Mouse (Mus musculus): ENCODE measurements at regions not wholly inside any gene's neighbourhood (a gene's known extent, or its start where the extent isn't known, plus 50 kb on each side); places are given as distances from the start of the nearest gene placed in this dataset.
A peak's percentile ranks its signal among the peaks of the same experiment; 100 is the strongest.

DNA sequence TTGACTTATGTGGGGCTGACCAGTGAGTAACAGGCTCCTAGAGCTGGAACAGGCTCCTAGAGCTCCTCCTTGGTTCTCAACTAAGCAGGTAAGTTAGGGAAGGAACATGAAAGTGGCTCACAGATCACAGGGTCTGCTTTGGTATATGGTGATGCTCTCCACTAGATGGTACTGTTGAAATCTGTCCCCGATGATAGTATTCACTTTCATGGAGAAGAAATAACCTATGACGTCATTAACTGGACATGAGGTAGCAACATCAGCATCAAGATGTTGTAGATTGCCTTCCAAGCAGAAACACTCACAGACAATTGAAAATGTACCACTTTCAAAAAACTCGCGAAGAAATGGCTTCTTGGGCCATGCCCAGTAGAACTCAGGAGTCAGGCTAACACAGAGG, 195.3 kb upstream of the Atp5g3 start:
- no peak for DNase-seq (ENCODE audit: extremely low spot score, low spot score)

DNA sequence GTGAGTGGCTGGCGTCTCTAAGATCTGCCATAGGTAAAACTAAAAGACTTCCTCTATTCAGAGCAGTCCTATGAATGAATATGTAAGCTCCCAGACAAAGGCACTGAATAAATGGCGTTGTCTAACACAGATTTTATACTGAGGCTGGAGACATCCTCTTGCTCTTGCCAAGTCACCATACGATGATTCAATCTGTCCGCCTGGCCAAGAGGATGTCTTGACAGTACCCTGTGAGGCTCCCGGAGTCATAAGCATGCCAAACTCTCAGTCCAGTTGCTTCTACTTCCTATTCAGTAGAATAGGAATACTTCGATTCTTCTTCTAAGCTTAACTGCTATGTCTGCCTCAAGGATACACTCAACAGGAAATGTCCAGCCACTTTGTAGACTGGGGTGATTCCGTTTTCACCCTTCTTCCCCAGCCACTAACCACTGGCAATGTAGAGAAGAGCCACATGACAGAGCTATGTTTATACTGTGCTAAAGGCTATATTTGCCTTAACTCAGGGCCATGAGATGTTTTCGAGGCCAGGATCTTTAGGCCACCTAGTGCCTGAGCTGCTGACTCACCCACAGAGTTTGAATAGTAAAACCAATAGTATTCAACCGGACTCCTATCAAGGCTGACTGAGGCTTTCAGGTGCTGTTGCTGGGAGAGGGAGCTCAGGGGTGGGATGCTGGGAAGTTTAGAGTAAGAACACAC, 188.7 kb upstream of the Atp5g3 start:
- no peak for DNase-seq (ENCODE audit: extremely low spot score, low spot score)

- DNase-seq (ENCODE audit: extremely low spot score, low spot score), result no peak
Measured at GRCm38 (mm10) chr2:74096809-74097208, 185.7 kb upstream of the Atp5g3 start.

- DNase-seq (ENCODE audit: extremely low spot score, low spot score), result no peak
Measured at GRCm38 (mm10) chr2:74093494-74093893, 182.4 kb upstream of the Atp5g3 start.

DNA sequence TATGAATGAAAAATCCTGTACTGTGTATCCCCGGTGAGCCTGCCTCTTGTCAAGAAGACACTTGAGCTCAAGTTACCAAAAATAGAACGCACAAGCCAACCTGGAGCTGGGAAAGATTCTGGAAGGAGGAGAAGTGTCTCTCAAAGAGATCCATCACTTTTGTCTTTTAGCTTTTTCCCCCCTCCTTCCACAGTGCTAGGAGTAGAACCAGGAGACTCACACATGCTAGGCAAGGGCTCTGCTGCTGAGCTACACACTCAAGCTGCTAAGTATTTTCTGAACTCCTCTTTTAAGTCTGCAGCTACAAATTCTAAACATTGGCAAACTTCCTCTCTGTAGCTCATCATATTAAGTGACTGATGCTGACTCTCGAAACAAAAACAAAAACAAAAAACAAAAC, 176.2 kb upstream of the Atp5g3 start:
- no peak for DNase-seq (ENCODE audit: extremely low spot score, low spot score)

DNA sequence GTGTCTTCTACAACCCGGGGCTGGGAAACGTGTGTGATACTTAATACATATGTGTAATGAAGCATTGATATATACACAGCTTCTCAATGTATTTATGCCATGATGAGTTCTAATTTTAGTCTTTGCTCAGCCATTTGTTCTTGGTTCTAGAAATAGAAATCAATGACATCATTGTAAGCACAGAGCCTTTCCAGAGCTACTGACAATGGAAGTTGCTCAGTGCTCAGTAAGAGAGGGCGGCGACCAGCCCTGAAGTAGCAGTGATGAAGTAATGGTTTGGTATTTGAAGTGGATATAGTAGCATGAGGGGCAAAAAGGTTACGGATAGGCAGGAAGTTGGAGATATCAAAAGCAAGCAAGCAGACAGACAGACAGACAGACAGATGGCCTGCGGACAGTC, 173.8 kb upstream of the Atp5g3 start:
- no peak for DNase-seq (ENCODE audit: extremely low spot score, low spot score)

DNA sequence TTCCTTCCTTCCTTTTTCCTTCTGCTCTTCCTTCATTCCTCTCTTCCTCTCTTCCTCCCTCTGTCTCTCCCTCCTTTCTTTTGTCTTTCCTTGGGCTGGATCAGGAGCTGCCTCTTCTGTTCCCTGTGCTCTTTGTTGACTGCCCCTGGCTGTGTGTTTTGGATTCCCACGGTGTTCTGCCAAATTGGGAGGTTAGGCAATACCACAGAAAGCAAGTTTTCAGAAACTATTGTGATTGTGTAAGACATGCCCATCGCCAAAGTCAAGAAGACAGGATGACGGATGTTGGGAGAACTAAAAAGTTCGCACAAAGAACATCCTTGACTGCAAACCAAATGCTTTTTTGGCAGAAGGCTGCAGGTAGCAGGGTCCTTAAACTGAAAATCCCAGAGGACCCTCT, 165.6 kb upstream of the Atp5g3 start:
- DNase-seq (ENCODE audit: extremely low spot score, low spot score), result no peak

GRCm38 (mm10) chr2:74075566-74075965, 164.4 kb upstream of the Atp5g3 start:
- no peak for DNase-seq (ENCODE audit: extremely low spot score, low spot score)

DNA sequence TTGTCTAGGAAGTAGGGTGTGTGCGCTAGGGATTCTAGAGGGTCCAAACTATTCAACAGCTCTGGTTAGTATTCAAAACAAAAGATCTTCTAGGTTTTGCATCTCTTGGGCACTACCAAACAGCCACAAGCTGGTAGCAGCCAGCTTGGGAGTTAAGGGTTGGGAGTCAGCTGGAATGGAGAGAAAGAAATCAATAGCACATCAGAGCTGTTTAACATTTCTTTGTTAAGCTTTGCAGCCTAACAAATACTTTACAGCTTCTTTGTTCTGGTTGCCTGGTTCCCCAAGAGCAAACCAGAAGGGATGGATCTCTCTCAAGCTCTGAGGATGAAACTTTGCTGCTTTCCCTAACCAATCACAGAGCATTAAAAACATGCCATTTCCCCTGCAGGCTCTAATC, 162.3 kb upstream of the Atp5g3 start:
- DNase-seq (ENCODE audit: extremely low spot score, low spot score), result no peak

GRCm38 (mm10) chr2:74066652-74067051, 155.5 kb upstream of the Atp5g3 start:
- peak; percentile 59 for DNase-seq (ENCODE audit: extremely low spot score, low spot score)

- DNase-seq (ENCODE audit: extremely low spot score, low spot score), result no peak
Measured at GRCm38 (mm10) chr2:74064369-74064768, 153.2 kb upstream of the Atp5g3 start.

- no peak for DNase-seq (ENCODE audit: extremely low spot score, low spot score)
Measured at GRCm38 (mm10) chr2:74063777-74064176, 152.7 kb upstream of the Atp5g3 start.

DNA sequence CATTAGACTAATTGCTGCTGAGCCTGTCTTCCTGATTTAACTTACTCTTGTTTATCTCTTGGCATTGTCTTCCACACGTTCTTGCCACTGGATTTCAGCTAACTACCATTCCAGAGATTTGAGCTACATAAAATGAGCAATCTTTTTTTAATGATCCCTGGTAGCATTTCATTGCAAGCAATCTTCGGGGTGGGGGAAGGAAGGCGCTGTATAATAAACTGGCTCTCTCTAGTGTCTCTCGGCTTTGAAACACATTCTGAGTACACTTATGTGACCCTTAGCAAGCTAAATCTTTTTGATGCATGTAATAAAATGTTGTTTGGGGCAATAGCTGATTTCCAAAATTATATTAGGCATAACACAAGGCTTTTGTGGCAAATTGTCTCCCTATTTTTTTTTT, 152.2 kb upstream of the Atp5g3 start:
- no peak for DNase-seq (ENCODE audit: extremely low spot score, low spot score)

DNA sequence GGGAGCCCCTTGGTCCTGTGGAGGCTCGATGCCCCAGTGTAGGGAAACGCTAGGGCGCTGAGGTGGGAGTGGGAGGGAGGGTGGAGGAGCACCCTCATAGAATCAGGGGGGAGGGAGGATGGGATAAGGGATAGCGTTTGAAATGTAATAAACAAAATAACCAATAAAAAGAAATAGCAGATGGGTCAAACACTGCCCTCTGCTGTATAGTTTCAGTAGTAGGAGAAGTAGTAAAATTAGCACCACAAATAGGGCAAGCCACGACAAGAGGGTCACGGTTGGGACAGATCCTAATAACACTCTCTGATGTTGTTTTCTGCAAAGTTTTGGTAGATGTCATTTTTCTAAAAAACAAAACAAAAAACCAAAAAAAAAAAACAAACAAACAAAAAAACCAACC, 131.3 kb upstream of the Atp5g3 start:
- DNase-seq (ENCODE audit: extremely low spot score, low spot score), result no peak

DNA sequence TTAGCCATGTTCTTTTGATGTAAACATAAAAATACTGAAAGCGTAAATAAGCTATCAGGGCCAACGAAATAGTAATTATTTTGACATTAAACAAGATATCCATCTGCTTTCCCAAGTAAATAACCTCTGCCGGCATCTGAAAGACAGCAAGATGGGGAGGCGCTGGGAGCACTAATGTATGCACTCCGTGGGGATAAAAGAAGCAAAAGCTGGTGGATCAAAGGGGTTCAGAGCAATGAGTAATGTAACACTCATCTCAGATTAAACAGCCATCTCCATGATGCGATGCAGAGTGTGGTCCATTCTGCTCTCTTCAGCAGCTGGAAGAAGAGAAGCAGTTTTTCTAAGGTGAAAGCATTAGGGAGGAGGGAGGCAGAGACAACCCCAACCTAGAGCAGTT, 128.5 kb upstream of the Atp5g3 start:
- no peak for DNase-seq (ENCODE audit: extremely low spot score, low spot score)

- no peak for DNase-seq (ENCODE audit: extremely low spot score, low spot score)
Measured at GRCm38 (mm10) chr2:74036043-74036442, 124.9 kb upstream of the Atp5g3 start.

DNA sequence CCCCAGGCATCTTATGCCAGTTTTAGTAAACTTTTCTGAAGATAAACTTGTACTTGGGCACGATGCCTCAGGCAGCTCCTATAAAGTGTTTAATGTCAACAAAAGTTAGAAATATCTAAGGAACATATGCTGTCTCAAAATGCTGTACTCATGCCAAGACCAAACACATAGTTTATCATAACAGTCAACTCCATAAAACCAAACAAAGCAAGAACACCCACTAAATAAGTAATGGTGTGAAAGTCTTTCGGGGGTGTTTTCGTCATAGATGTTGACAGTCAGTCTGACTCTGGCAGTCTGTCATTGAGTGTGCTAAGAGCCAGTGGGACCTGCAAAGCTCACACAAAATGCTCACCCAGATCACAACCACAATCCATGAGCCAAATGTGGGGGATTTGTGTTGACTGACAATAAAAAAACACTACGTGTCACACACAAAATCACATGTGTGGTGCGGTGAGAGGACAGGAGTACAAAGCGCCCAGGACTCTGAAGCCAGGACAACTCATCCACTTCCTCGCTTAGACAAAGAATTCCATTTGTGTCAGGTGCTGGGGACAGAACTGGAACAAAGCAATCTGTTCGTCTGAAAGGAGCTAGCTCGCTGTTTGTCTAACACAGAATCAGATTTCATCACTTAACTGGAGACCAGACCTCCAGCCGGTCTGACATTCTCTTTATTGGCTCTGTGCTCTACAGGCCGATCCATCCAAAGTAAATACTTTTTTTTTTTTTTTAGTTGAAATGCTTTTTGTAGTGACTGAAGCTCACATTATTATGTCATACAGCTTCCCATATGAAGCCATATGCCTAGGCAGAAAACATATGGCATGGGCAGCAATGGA, 121.3 kb upstream of the Atp5g3 start:
- no peak for DNase-seq (ENCODE audit: extremely low spot score, low spot score)

GRCm38 (mm10) chr2:74029938-74030337, 118.8 kb upstream of the Atp5g3 start:
- no peak for DNase-seq (ENCODE audit: extremely low spot score, low spot score)

- DNase-seq (ENCODE audit: extremely low spot score, low spot score), result peak; percentile 36
Measured at GRCm38 (mm10) chr2:74027404-74028104, 116.4 kb upstream of the Atp5g3 start.

DNA sequence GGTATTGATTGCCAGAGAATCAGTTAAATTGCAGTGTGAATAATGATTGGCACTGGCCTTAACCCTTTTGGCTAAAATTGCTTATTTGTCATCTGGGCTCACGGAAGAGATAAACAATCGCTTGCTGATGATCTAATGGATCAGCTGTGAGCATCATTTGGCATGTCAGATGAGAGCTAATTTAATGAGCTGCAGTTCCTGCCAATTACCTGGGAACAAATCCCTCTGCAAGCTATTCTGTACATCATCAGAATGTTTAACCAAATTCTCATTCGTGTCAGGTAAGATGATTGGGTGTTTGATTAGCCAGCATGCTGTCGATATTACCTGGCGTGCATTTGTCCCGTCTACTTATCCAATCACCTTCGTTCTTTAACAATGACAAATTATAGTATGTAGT, 104.0 kb upstream of the Atp5g3 start:
- DNase-seq (ENCODE audit: extremely low spot score, low spot score), result no peak

GRCm38 (mm10) chr2:74014201-74014600, 103.1 kb upstream of the Atp5g3 start:
- DNase-seq (ENCODE audit: extremely low spot score, low spot score), result no peak

DNA sequence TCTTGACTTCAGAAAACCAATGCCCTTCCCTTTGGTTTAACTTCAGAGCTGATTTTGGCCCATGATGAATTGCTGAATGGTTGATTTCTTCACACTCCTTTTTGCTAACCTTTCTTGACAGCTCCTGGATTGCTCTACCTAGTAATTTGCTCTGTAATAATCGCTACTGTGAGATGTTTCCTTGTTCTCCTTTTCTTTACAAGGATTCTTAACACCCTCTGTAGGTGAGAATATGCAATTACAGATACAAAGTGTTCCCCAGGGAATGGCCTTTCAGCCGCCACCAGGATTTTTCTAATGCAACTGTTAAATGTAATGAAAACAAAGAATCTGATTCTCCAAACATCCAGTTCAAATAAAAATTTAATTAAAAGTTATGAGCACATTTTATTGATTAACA, 87.4 kb upstream of the Atp5g3 start:
- DNase-seq (ENCODE audit: extremely low spot score, low spot score), result no peak
